Mouse (Mus musculus) heart, adult 10 weeks (tissue): ENCODE data around the gene 7420426K07Rik. TPM values are rescaled to one million over a fixed set of nuclear protein-coding genes. Genes with fewer than 3 reads are reported as not detected.

Source experiments
- polyA plus RNA-seq: library from polyadenylated mRNA; stranded (reverse); fragments of 350-450 nt; fragmentation: Illumina TruSeq; extraction: RNeasy Lipid Tissue Mini Kit (QIAGEN cat#74804); gene quantifications from one replicate; pipeline ENCODE4 v1.2.3, GENCODE M21; 2014; ENCODE audit warnings: low read depth, low replicate concordance

7420426K07Rik gene
- polyA plus RNA-seq: not detected

GRCm38 (mm10) chr9:98902819-98903218 lies at the start of gene 7420426K07Rik:
Gene 7420426K07Rik (plus strand): TSS chr9:98903119.

GRCm38 (mm10) chr9:98856210-98856609 lies 46.7 kb upstream of the 7420426K07Rik start, which contains the start of gene Prr23a2:
Gene Prr23a2 (plus strand): TSS chr9:98856494.

DNA sequence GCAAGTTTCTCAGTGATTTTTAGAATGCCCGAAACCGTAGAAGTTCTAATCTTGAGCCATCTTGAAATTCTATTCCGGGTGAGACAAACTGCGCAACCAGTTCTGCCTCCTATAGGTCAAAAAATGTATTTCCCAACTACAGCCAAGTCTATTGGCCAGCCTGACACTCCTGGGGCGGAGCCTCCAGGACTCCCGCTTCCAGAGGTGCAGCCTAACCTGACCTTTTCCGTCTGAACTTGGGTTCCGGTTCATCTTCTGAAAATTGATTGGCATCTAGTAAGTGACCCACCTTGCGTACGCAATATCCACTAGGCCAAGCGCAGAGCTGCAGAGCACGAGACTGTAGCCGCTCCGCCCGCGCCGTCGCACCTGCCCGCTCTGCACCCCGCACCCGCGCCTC lies 38.3 kb upstream of the 7420426K07Rik start, which contains the start of gene Prr23a3:
Gene Prr23a3, plus strand, starts transcription at position 197 of the 400 bp plus-strand sequence.

Other genes starting within 250 kb of the 7420426K07Rik start
- not detected for gene Prr23a1, start 60.6 kb upstream of the 7420426K07Rik start, polyA plus RNA-seq
- not detected for gene Prr23a2, start 46.6 kb upstream of the 7420426K07Rik start, polyA plus RNA-seq
- not detected for gene Prr23a3, start 38.4 kb upstream of the 7420426K07Rik start, polyA plus RNA-seq
- not detected for gene Foxl2, start 52.2 kb downstream of the 7420426K07Rik start, polyA plus RNA-seq
- 11.8 TPM for gene Faim, start 83.3 kb downstream of the 7420426K07Rik start, polyA plus RNA-seq
- gene Gm1123, start 132.6 kb downstream of the 7420426K07Rik start, polyA plus RNA-seq: not detected
- gene Pik3cb, start 237.5 kb downstream of the 7420426K07Rik start, polyA plus RNA-seq: 6.8 TPM